Mouse (Mus musculus): Measurements from ENCODE around the gene Nsa2.

The Nsa2 gene

DNA sequence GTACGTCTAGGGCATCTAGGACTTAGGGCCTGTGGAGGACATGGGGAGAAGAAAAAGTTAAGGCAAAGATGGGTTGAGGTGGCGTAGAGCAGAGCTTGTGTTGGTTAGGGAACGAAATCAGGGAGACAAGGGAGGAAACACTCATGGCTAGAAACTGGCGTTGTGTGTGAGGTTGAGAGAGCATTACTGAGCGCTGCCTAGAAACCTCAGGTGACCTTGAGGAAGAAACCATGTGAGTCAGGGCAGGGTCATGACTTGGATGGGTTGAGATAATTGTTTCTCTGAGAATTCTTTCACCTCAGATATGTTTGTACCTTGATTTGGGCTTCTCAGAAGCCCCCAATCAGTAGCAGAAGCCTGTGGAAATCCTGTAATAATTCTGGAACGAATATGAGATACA lies 50.3 kb downstream of the Nsa2 start:
- no peak for DNase-seq (ENCODE audit: low spot score in 2 of 2)

DNA sequence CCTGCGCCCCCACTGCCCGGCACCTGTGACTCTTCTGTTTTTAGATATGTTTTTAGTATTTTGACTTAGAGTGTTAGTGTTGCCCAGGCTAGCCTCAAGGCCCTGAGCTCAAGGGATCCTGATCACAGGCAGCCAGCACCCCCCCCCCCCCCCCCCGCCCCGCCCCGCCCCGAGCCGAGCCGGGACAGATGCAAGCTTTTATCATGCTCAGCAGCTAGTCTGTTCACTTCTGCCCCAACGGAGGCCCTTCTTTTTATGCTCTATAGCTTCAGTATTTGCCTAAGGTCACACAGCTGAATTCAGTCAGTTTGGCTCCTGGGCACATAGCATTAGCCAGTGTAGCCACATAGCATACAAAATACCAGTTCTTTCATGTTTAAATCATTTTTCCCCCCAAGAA lies 51.4 kb downstream of the Nsa2 start:
- no peak for DNase-seq (ENCODE audit: low spot score in 2 of 2)

DNA sequence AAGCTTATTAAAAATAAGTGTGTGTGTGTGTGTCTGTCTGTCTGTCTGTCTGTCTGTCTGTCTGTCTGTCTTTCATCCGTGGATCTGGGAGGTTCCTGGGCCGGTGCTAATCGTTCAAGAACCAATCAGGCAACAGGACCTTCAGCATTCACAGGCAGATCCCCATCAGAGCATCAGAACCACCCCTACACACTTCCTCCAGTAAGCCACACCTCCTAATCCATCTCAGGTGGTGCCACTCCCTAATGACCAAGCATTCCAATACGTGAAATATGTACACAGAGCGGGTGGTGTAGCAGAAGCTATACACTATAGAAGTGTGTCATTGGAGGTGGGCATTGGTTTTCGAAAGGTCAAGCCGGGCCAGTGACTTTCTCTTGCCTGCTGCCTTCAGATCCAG lies 55.3 kb downstream of the Nsa2 start:
- no peak for DNase-seq (ENCODE audit: low spot score in 2 of 2)

DNA sequence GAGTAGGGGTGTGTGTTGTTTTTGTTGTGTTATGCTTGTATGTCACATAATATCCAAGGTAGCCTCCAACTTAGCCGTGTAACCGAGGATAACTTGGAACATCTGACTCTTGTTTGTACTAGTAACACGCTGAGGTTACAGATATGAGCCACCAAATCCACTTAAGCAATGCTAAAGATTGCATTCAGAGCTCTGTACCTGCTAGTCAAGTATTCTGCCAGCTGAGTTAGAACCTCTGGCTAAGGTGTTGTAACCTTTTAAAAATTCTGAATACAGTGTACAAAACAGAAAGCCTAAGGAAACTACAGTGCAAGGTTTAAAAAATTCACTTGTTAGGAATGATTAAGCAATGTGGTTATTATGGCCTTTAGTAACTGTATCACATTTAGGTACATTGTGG lies 57.1 kb downstream of the Nsa2 start:
- no peak for DNase-seq (ENCODE audit: low spot score in 2 of 2)

DNA sequence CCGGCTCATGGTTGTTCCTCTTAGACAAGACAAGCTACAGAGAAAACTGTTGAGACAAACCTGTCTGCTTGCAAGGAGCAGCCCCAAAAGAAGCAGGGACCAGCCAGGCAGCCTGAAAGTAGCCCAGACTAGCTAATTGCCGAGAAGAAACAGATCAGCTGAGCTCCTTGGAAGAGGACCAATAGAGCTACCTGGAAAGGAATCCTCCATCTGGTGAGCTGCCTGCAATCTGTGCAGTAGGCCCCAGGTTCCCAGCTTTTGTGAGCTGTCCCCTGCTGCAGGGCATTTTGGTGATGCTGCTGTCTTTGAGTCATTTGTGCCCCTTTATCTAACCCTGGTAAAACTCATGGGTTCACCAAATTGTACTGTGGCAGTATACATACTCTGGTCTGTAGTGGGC lies 57.5 kb downstream of the Nsa2 start:
- DNase-seq (ENCODE audit: low spot score in 2 of 2), result no peak

Data from spleen, postnatal 36 days (tissue).